Mouse (Mus musculus) adrenal gland, postnatal 25 days (tissue): ENCODE data around the gene Ctdspl. TPM values are rescaled to one million over a fixed set of nuclear protein-coding genes. Genes with fewer than 3 reads are reported as not detected.

Experiments used
- microRNA-seq, 2 experiments: library from miRNA; unstranded; fragments of <30 nt; microRNA quantifications; one replicate each; pipeline ENCODE4 v1.2.0; 2021
- total RNA-seq: library from RNA; stranded (reverse); gene quantifications from 2 replicates; pipeline ENCODE4 v1.2.3, GENCODE M21; 2021

Gene Ctdspl
- total RNA-seq, 1 experiment from 2014 or later, result 31.3 TPM

Small RNA genes lying within 50 kb of the gene (microRNA-seq; reads per million reads assigned to microRNA genes)
- gene Mir26a-1, result 8.6 to 9.2 reads per million in 2 experiments

Other genes with a start within 250 kb of the Ctdspl start
- gene Vill, start 126.3 kb downstream of the Ctdspl start, total RNA-seq, result 0.43 and 1.7 TPM in 2 replicates
- 6.9 and 11.1 TPM in 2 replicates for gene Plcd1, start 167.0 kb downstream of the Ctdspl start, total RNA-seq
- gene Dlec1, start 176.0 kb downstream of the Ctdspl start, total RNA-seq, result 1.1 and 3.0 TPM in 2 replicates
- 10.8 and 12.1 TPM in 2 replicates for gene Acaa1b, start 230.6 kb downstream of the Ctdspl start, total RNA-seq
- gene Gm47289, start 232.7 kb downstream of the Ctdspl start, total RNA-seq, result not detected in 2 replicates